Mouse (Mus musculus): Measurements from ENCODE around the gene Rbm43.
A peak's percentile ranks its signal among the peaks of the same experiment; 100 is the strongest.
"Not testable (repeated sequence)": the region's sequence is repeated elsewhere in the genome, so short reads cannot be mapped to it uniquely, and the experiment has no call there.

Rbm43 gene

GRCm38 (mm10) chr2:51912740-51913139 lies 22.2 kb downstream of the Rbm43 start:
- peak; percentile 22 for DNase-seq

GRCm38 (mm10) chr2:51911864-51912263 lies 23.1 kb downstream of the Rbm43 start:
- DNase-seq = no peak

DNA sequence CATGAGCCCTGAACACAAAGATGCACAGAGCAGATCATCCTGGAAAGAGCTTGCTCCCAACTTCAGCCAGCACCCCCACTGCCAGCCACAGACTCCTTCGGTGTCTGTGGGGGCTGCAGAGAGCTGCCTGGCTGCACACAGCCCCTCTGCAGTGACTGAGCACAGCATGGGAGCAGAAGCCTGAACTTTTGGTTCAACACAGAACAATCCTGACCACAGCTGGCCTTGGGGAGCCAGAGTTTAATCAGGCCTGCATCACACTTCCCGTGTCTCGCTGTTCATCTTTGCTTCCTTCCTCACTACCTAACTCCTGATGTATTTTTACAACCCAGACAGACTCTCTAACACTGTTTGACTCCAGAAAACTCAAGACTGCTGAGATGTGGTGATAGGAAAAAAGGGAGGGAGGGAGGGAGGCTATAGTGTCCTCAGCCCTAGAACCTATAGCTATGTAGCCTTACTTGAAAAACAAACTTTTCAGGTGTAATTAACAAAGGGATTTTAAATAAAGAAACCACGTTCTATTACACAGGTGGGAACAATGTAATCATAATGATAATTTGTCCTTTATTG lies 27.3 kb downstream of the Rbm43 start:
- DNase-seq = no peak

DNA sequence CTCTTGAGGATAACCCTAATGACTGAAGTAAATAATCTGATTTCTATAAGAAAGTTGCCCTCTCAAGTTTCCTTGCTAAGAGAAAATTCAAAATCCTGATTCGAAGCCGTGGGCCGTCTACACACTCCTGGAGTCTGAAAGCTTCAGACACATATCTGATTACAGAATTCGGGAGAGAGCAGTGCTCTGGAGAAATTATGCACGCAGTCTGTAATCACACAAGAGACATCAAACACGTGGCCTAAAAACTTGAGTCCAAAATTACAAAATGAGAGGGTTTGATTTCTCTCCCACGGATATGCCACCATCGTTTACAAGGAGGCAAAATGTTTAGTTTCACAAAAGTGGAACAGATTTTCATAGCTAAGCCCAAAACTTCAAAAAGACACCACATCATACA lies 29.3 kb downstream of the Rbm43 start:
- no peak for DNase-seq

GRCm38 (mm10) chr2:51892411-51892901 lies 42.5 kb downstream of the Rbm43 start:
- DNase-seq = no peak

- DNase-seq = no peak
Observed at GRCm38 (mm10) chr2:51890961-51891360, 44.0 kb downstream of the Rbm43 start.

GRCm38 (mm10) chr2:51890139-51890538 lies 44.8 kb downstream of the Rbm43 start:
- DNase-seq = not testable (repeated sequence)

- no peak for DNase-seq
Observed at GRCm38 (mm10) chr2:51880143-51880542, 54.8 kb downstream of the Rbm43 start.

Measured in lung, postnatal 36 days (tissue).